Comparison of ENCODE assay signal across 8 mouse cellular contexts in genomic region chr7:105481505-105482411, GRCm38 (mm10). TPM values are rescaled to one million over a fixed set of nuclear protein-coding genes. Genes with fewer than 3 reads are reported as not detected.
DNase-seq lines count a peak whose midpoint lies in the region; ATAC-seq and TF ChIP-seq lines count a peak whose summit lies in the region.

Gene Cavin3, minus strand, starts transcription at chr7:105482300.

- H3K9ac ChIP-seq in embryonic facial prominence, embryonic 12.5 days = peak within 1 kb of the TSS; percentile 69
- peak within 1 kb of the TSS; percentile 67 for H3K9ac ChIP-seq in midbrain, embryonic 11.5 days (ENCODE audit: low read length)

- H3K4me3 ChIP-seq in spleen, adult 2 months (ENCODE audit: extremely low read depth, insufficient read depth, insufficient read length) = peak within 1 kb of the TSS; percentile 47; the same call in 1 of the 2 replicates
- H3K4me3 ChIP-seq in embryonic facial prominence, embryonic 12.5 days = peak within 1 kb of the TSS; percentile 42
- peak within 1 kb of the TSS; percentile 36 for H3K4me3 ChIP-seq in midbrain, embryonic 11.5 days (ENCODE audit: low read depth, low read length)

- intact Hi-C loops in left cerebral cortex, postnatal 4 days (cut with DNase I) = no loop called here

- H3K4me1 ChIP-seq in spleen, adult 2 months (ENCODE audit: control insufficient read depth, insufficient read depth, insufficient read length) = no peaks in the 10 kb centered on the region
- H3K4me1 ChIP-seq in embryonic facial prominence, embryonic 12.5 days = peaks cover 10% of the 10 kb centered on the region; the same call in 1 of the 2 replicates
- H3K4me1 ChIP-seq in midbrain, embryonic 11.5 days (ENCODE audit: control insufficient read depth, insufficient read depth, low read length) = peaks cover 9% of the 10 kb centered on the region

- no peaks in the 10 kb centered on the region for H3K9me3 ChIP-seq in embryonic facial prominence, embryonic 12.5 days
- no peaks in the 10 kb centered on the region for H3K9me3 ChIP-seq in midbrain, embryonic 11.5 days (ENCODE audit: control insufficient read depth, low read length)

- peak within 1 kb of the TSS; percentile 78 for H3K27ac ChIP-seq in spleen, adult 2 months (ENCODE audit: insufficient read depth, low read length)
- H3K27ac ChIP-seq in embryonic facial prominence, embryonic 12.5 days = peak within 1 kb of the TSS; percentile 74
- no peak within 1 kb of the TSS for H3K27ac ChIP-seq in midbrain, embryonic 11.5 days (ENCODE audit: low read depth, low read length)

- TF ChIP-seq POLR2A in spleen, adult 2 months (IDR thresholded peaks at IDR 0.05; ENCODE audit: low read depth, low read length) = no peak

- peak; percentile 79 for ATAC-seq in embryonic facial prominence, embryonic 12.5 days (ENCODE audit: insufficient number of reproducible peaks, insufficient read depth, low FRiP score, low TSS enrichment)
- peak; percentile 91 for ATAC-seq in midbrain, embryonic 11.5 days (ENCODE audit: low FRiP score)

- no peaks in the 10 kb centered on the region for H3K36me3 ChIP-seq in spleen, adult 2 months (ENCODE audit: control insufficient read depth, insufficient read depth, low read length)
- H3K36me3 ChIP-seq in embryonic facial prominence, embryonic 12.5 days = no peaks in the 10 kb centered on the region
- no peaks in the 10 kb centered on the region for H3K36me3 ChIP-seq in midbrain, embryonic 11.5 days (ENCODE audit: control insufficient read depth, insufficient read depth, low read length)

- H3K4me2 ChIP-seq in embryonic facial prominence, embryonic 12.5 days (replicated peaks) = peak within 1 kb of the TSS; percentile 68
- H3K4me2 ChIP-seq in midbrain, embryonic 11.5 days = peak within 1 kb of the TSS; percentile 74

- no peaks in the 10 kb centered on the region for H3K27me3 ChIP-seq in spleen, adult 2 months (ENCODE audit: control insufficient read depth, insufficient read depth, low read length)
- H3K27me3 ChIP-seq in embryonic facial prominence, embryonic 12.5 days = peaks cover 12% of the 10 kb centered on the region
- peaks cover 11% of the 10 kb centered on the region; the same call in 1 of the 2 replicates for H3K27me3 ChIP-seq in midbrain, embryonic 11.5 days (ENCODE audit: control insufficient read depth, insufficient read depth, low read length)

- peak in 1 of 2 experiments; percentile 13 for DNase-seq in spleen, adult 2 months (ENCODE audit: low read depth in 1 of 2, low spot score in 2 of 2)
- DNase-seq in spleen, adult 12 weeks (ENCODE audit: low spot score) = no peak
- peak; percentile 99 for DNase-seq in heart, adult 11 months
- DNase-seq in kidney, adult 11 months = peak; percentile 68
- peak; percentile 83 for DNase-seq in left cerebral cortex, postnatal 4 days
- DNase-seq in midbrain, embryonic 11.5 days (ENCODE audit: low spot score, missing footprints) = peak; percentile 97
- peak; percentile 31 to 64 for DNase-seq in spleen, postnatal 4 days (ENCODE audit: low spot score in 2 of 2)

- 12% methylated on average over 63 of the region's 63 CpGs for WGBS in spleen, adult 2 months
- 4% methylated on average over 61 of the region's 63 CpGs for WGBS in embryonic facial prominence, embryonic 12.5 days
- 2% methylated on average over 61 of the region's 63 CpGs for WGBS in midbrain, embryonic 11.5 days

- TF ChIP-seq CTCF in spleen, adult 2 months (IDR thresholded peaks at IDR 0.05; ENCODE audit: extremely low read depth, insufficient read depth, insufficient read length, insufficient replicate concordance) = no peak

RNA-seq across cellular contexts. Expression of gene Cavin3, which starts in this region (rescaled TPM):
- 35.1 and 53.9 TPM in 2 replicates for polyA plus RNA-seq in spleen, adult 2 months (2012; rRNA removed)
- 36.7 and 40.0 TPM in 2 replicates for polyA plus RNA-seq in embryonic facial prominence, embryonic 12.5 days (2016; fragmentation: Nextera tagmentation; extraction: Ambion mirVana)
- total RNA-seq in left cerebral cortex, postnatal 4 days (2021) = 10 to 100 TPM; 11.7 to 13.8 TPM
- 24.2 and 24.9 TPM in 2 replicates for polyA plus RNA-seq in midbrain, embryonic 11.5 days (2014; fragmentation: Nextera tagmentation; extraction: Ambion mirVana)
